Mouse (Mus musculus) midbrain, embryonic 14.5 days (tissue): ENCODE measurements around the gene Scube1. TPM values are rescaled to one million over a fixed set of nuclear protein-coding genes. Genes with fewer than 3 reads are reported as not detected.

Source experiments
- ATAC-seq: fragments of 200-750 bp; cut with Nextera tagmentation; 2 replicates; pipeline ENCODE4 v1.8.0; 2017; ENCODE audit warnings: moderate number of reproducible peaks, moderate library complexity; ENCODE audit not compliant: low FRiP score, low TSS enrichment
- DNase-seq: peaks from one replicate; pipeline ENCODE4 v3.0.0-alpha.2; 2015
- H3K27ac ChIP-seq: fragments of 300-500 bp; sonication (generic); replicated peaks from 2 replicates; pipeline ENCODE4 v1.5.1; 2014; ENCODE audit warnings: mild to moderate bottlenecking, low read depth, low read length, moderate library complexity
- H3K27me3 ChIP-seq: fragments of 300-500 bp; sonication (generic); 2 replicates; pipeline ENCODE4 v1.6.1; 2014; ENCODE audit warnings: low read length, control low read depth, mixed read lengths; ENCODE audit not compliant: control insufficient read depth, insufficient read depth
- H3K36me3 ChIP-seq: fragments of 300-500 bp; sonication (generic); 2 replicates; pipeline ENCODE4 v1.6.1; 2014; ENCODE audit warnings: low read length, control low read depth; ENCODE audit not compliant: control insufficient read depth, insufficient read depth
- H3K4me1 ChIP-seq: fragments of 300-500 bp; sonication (generic); 2 replicates; pipeline ENCODE4 v1.6.1; 2014; ENCODE audit warnings: mild to moderate bottlenecking, antibody characterized with exemption, low read length, control low read depth; ENCODE audit not compliant: control insufficient read depth, insufficient read depth
- H3K4me2 ChIP-seq: fragments of 300-500 bp; sonication (generic); 2 replicates; pipeline ENCODE4 v1.6.1; 2014; ENCODE audit warnings: mild to moderate bottlenecking, low read length, moderate library complexity
- H3K4me3 ChIP-seq: fragments of 300-500 bp; sonication (generic); replicated peaks from 2 replicates; pipeline ENCODE4 v1.5.1; 2014; ENCODE audit warnings: low read depth, low read length
- H3K9ac ChIP-seq: fragments of 300-500 bp; sonication (generic); replicated peaks from 2 replicates; pipeline ENCODE4 v1.6.1; 2014; ENCODE audit warnings: mild to moderate bottlenecking, low read length, moderate library complexity
- H3K9me3 ChIP-seq: fragments of 300-500 bp; sonication (generic); 2 replicates; pipeline ENCODE4 v1.6.1; 2016; ENCODE audit warnings: low read length, control low read depth, mixed read lengths; ENCODE audit not compliant: control insufficient read depth
- WGBS: fragments of 180-500 bp; shearing (Covaris S2); extraction: QIAGEN DNeasy Blood & Tissue Kit; methylation state at CpG from one replicate; pipeline ENCODE4 v1.1.7; 2014; 5-methylcytosine and 5-hydroxymethylcytosine counted together
- polyA plus RNA-seq: library from polyadenylated mRNA; unstranded; fragments of >200 nt; fragmentation: Nextera tagmentation; extraction: Ambion mirVana; gene quantifications from 2 replicates; pipeline ENCODE4 v1.2.1, GENCODE M21; 2014

Gene Scube1
- polyA plus RNA-seq, 1 experiment from 2014 or later = 13.5 TPM

DNA sequence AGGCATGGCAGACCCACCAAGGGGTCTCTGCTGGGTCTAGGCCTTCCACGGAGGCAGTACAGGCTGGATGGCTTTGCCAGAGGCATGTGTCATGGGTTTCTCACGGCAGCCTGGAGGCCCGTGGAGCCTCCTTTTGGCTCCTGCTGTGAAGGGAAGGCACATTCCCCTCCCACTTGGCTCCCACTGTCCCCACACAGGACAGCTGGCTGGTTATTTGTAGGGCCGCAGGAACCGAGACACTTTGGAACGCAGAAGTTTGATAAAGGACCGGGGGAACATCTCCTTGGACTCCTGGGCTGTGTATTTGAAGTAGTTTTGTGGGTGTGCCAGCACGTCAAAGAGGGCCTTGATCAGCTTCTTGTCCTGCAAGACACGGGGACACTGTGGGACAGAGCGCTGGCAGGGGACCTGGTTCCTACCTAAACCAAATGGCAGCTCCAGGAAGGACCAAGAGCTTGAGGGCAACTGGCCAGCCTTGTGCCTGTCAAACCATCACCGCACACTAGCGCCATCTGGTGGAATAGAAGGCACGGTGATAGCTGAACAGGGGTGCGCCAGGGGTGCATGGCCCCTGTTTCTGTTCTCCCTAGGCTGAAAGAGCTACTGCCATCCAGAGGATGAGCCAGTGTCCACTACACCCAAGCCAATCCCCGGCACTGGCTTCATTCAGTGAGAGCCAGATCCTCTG is 117.6 kb downstream of the Scube1 start:
- Histone ChIP-seq H3K27me3 (no peaks in the 10 kb centered on the region), H3K9ac (no peak overlapping the region), H3K36me3 (no peaks in the 10 kb centered on the region), H3K4me1 (no peaks in the 10 kb centered on the region), H3K27ac (no peak overlapping the region), H3K4me3 (no peak overlapping the region), H3K4me2 (no peak overlapping the region), H3K9me3 (no peaks in the 10 kb centered on the region)
- DNase-seq = peak; percentile 81
- ATAC-seq = no peak; the same call in 1 of the 2 replicates
- 56% methylated on average over 15 of the region's 15 CpGs for WGBS

DNA sequence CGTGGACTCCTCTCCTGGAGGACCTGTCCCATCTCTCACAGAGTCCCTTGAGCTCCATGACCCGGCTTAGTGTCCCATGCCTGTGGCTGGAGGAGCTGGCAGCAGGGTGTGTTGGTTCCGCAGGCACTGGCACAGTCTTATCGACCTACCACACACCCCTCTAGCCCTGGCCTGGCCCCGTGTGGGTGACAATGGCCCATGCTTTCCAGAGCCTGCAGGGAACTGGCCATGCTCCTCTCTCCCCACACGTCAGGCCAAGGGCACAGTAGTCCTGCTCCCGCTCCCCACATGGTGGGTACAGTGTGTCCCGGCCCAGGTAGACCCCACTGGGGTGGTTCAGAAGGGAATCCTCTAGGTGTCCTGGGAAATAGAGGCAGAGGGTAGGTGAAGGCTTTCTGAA is 118.1 kb downstream of the Scube1 start:
- H3K27ac ChIP-seq = no peak overlapping the region
- DNase-seq (no peak), ATAC-seq (no peak)
- H3K4me3 ChIP-seq = no peak overlapping the region
- H3K36me3 ChIP-seq = no peaks in the 10 kb centered on the region
- 91% methylated on average over 8 of the region's 8 CpGs for WGBS
- H3K9ac ChIP-seq = no peak overlapping the region
- no peaks in the 10 kb centered on the region for H3K27me3 ChIP-seq
- no peaks in the 10 kb centered on the region for H3K4me1 ChIP-seq
- no peak overlapping the region for H3K4me2 ChIP-seq
- H3K9me3 ChIP-seq = no peaks in the 10 kb centered on the region

DNA sequence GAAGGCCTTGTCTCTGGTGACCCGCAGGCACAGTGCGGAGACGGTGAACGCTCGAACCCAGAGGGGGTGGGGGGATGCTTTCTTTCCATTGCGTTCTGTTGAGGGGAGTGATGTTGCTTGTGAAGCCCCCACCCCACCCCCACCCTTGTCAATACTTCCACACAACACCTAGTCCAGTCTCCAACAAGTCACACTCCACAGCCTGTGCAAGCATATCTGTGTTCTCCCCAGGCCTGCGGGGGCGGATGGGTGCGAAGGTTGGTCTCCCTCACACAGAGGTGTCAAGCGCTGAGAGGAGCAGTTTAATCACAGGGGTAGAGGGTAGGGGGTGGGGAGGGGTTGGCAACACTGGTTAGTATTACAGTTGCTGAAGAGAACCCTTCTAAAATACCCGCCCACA is 118.6 kb downstream of the Scube1 start:
- ATAC-seq (no peak), DNase-seq (no peak)
- Histone ChIP-seq H3K36me3 (no peaks in the 10 kb centered on the region), H3K27ac (no peak overlapping the region), H3K4me2 (no peak overlapping the region), H3K4me3 (no peak overlapping the region), H3K27me3 (no peaks in the 10 kb centered on the region), H3K9ac (no peak overlapping the region), H3K9me3 (no peaks in the 10 kb centered on the region), H3K4me1 (no peaks in the 10 kb centered on the region)
- WGBS = 93% methylated on average over 11 of the region's 11 CpGs

- Histone ChIP-seq H3K4me3 (no peak overlapping the region), H3K9me3 (no peaks in the 10 kb centered on the region), H3K36me3 (no peaks in the 10 kb centered on the region), H3K27me3 (no peaks in the 10 kb centered on the region), H3K27ac (no peak overlapping the region), H3K4me2 (no peak overlapping the region), H3K9ac (no peak overlapping the region), H3K4me1 (no peaks in the 10 kb centered on the region)
- ATAC-seq (no peak), DNase-seq (no peak)
- WGBS = 94% methylated on average over 7 of the region's 7 CpGs
Observed at GRCm38 (mm10) chr15:83603426-83603825, 121.4 kb downstream of the Scube1 start.

GRCm38 (mm10) chr15:83603046-83603396 is 121.8 kb downstream of the Scube1 start:
- no peaks in the 10 kb centered on the region for H3K4me1 ChIP-seq
- no peak overlapping the region for H3K4me3 ChIP-seq
- ATAC-seq (no peak), DNase-seq (no peak)
- H3K4me2 ChIP-seq = no peak overlapping the region
- no peak overlapping the region for H3K27ac ChIP-seq
- H3K9me3 ChIP-seq = no peaks in the 10 kb centered on the region
- no peaks in the 10 kb centered on the region for H3K36me3 ChIP-seq
- WGBS = 100% methylated on average over 1 of the region's 1 CpGs
- no peaks in the 10 kb centered on the region for H3K27me3 ChIP-seq
- no peak overlapping the region for H3K9ac ChIP-seq

DNA sequence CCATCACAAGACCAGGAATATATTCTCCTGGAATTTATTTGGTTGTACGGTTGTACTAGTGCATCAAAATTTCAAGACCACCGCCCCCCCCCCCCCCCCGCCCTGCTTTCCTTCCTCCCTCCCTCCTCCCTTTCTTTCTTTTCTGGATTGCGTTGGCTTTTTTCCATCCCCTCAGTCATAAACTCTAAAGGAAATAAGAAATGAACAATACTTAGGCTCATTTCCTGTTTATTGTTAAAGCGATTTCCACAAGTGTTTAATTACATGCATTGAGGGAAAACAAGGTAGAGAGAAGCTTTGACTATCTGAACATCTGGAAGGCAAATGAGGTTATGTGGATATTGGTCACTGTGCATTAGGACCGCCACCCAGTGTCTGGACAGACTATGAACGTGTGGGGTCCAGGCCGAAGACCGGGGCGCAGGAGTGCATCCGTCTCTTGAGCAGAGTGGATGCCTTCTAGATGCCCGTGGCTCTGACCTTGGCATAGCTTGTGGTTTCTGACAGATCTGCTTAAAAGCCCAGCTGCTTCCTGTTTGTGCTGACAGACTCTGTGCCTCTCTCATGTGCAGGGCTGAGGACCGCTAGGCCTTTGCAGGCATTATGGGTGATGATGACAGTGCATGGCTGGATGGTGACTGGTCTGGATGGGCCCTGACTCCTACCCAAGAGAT is 122.3 kb downstream of the Scube1 start:
- WGBS = 88% methylated on average over 13 of the region's 13 CpGs
- DNase-seq (no peak), ATAC-seq (no peak)
- no peak overlapping the region for H3K4me2 ChIP-seq
- H3K27ac ChIP-seq = no peak overlapping the region
- H3K4me1 ChIP-seq = no peaks in the 10 kb centered on the region
- H3K36me3 ChIP-seq = no peaks in the 10 kb centered on the region
- H3K27me3 ChIP-seq = no peaks in the 10 kb centered on the region
- H3K9ac ChIP-seq = no peak overlapping the region
- H3K9me3 ChIP-seq = no peaks in the 10 kb centered on the region
- no peak overlapping the region for H3K4me3 ChIP-seq

GRCm38 (mm10) chr15:83601185-83601584 is 123.6 kb downstream of the Scube1 start:
- H3K36me3 ChIP-seq = no peaks in the 10 kb centered on the region
- no peak overlapping the region for H3K27ac ChIP-seq
- no peaks in the 10 kb centered on the region for H3K4me1 ChIP-seq
- no peak overlapping the region for H3K4me3 ChIP-seq
- no peaks in the 10 kb centered on the region for H3K9me3 ChIP-seq
- no peak for DNase-seq
- ATAC-seq = no peak
- no peak overlapping the region for H3K4me2 ChIP-seq
- WGBS = 71% methylated on average over 4 of the region's 4 CpGs
- no peaks in the 10 kb centered on the region for H3K27me3 ChIP-seq
- no peak overlapping the region for H3K9ac ChIP-seq

- 88% methylated on average over 4 of the region's 4 CpGs for WGBS
- Histone ChIP-seq H3K36me3 (no peaks in the 10 kb centered on the region), H3K4me1 (peaks cover 16% of the 10 kb centered on the region), H3K9ac (no peak overlapping the region), H3K27me3 (no peaks in the 10 kb centered on the region), H3K27ac (no peak overlapping the region), H3K9me3 (no peaks in the 10 kb centered on the region), H3K4me3 (no peak overlapping the region), H3K4me2 (no peak overlapping the region)
- DNase-seq (no peak), ATAC-seq (no peak)
Observed at GRCm38 (mm10) chr15:83596833-83597232, 128.0 kb downstream of the Scube1 start.

DNA sequence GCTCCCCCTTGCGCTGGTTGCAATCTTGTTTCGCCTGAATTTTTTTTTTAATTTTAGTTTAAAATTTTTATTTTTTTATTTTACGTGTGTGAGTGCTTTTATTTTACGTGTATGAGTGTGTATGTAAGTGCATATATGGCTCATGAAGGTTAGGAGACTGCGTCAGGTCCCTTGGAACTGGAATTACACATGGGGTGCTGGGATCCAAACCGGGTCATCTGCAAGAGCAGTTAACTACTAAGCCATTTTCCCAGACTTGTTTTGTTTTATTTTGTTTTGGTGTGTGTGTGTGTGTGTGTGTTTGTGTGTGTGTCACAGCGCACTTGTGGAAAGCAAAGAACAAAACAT is 129.5 kb downstream of the Scube1 start:
- H3K4me2 ChIP-seq = peak overlapping the region; percentile 85
- WGBS = 39% methylated on average over 7 of the region's 7 CpGs
- H3K27ac ChIP-seq = no peak overlapping the region; the same call in 1 of the 2 replicates
- peak; percentile 19; the same call in 1 of the 2 replicates for ATAC-seq
- H3K27me3 ChIP-seq = no peaks in the 10 kb centered on the region
- peak overlapping the region; percentile 61; the same call in 1 of the 2 replicates for H3K9ac ChIP-seq
- peaks cover 16% of the 10 kb centered on the region for H3K4me1 ChIP-seq
- H3K4me3 ChIP-seq = peak overlapping the region; percentile 58
- H3K36me3 ChIP-seq = 0 out of 2 replicates have a peak, but pooled peaks cover 2% of the 10 kb centered on the region
- peak; percentile 18 for DNase-seq
- H3K9me3 ChIP-seq = no peaks in the 10 kb centered on the region
